Mouse (Mus musculus) hindbrain, embryonic 14.5 days (tissue): ENCODE measurements around the gene Btbd16. TPM values are rescaled to one million over a fixed set of nuclear protein-coding genes. Genes with fewer than 3 reads are reported as not detected.

Experiments
- ATAC-seq: fragments of 200-750 bp; cut with Nextera tagmentation; 2 replicates; pipeline ENCODE4 v1.8.0; 2017; ENCODE audit warnings: moderate number of reproducible peaks, mild to moderate bottlenecking, moderate TSS enrichment, moderate library complexity; ENCODE audit not compliant: low FRiP score
- DNase-seq: peaks from one replicate; pipeline ENCODE4 v3.0.0-alpha.2; 2015; ENCODE audit warnings: low spot score
- H3K27ac ChIP-seq: fragments of 300-500 bp; sonication (generic); 2 replicates; pipeline ENCODE4 v1.5.1; 2014; ENCODE audit warnings: mild to moderate bottlenecking, moderate library complexity
- H3K27me3 ChIP-seq: fragments of 300-500 bp; sonication (generic); 2 replicates; pipeline ENCODE4 v1.6.1; 2014; ENCODE audit warnings: mild to moderate bottlenecking, low read length, mixed read lengths; ENCODE audit not compliant: control insufficient read depth, insufficient read depth
- H3K36me3 ChIP-seq: fragments of 300-500 bp; sonication (generic); replicated peaks from 2 replicates; pipeline ENCODE4 v1.6.1; 2014; ENCODE audit not compliant: control insufficient read depth, insufficient read depth
- H3K4me1 ChIP-seq: fragments of 300-500 bp; sonication (generic); replicated peaks from 2 replicates; pipeline ENCODE4 v1.6.1; 2014; ENCODE audit warnings: antibody characterized with exemption, low read length, mixed read lengths; ENCODE audit not compliant: control insufficient read depth, insufficient read depth
- H3K4me2 ChIP-seq: fragments of 300-500 bp; sonication (generic); replicated peaks from 2 replicates; pipeline ENCODE4 v1.6.1; 2014; ENCODE audit warnings: mild to moderate bottlenecking, moderate library complexity
- H3K4me3 ChIP-seq: fragments of 300-500 bp; sonication (generic); replicated peaks from 2 replicates; pipeline ENCODE4 v1.5.1; 2014; ENCODE audit warnings: mild to moderate bottlenecking, low read length
- H3K9ac ChIP-seq: fragments of 300-500 bp; sonication (generic); 2 replicates; pipeline ENCODE4 v1.6.1; 2014
- H3K9me3 ChIP-seq: fragments of 300-500 bp; sonication (generic); 2 replicates; pipeline ENCODE4 v1.6.1; 2016; ENCODE audit warnings: low read length; ENCODE audit not compliant: control insufficient read depth
- WGBS: fragments of 180-500 bp; shearing (Covaris S2); extraction: QIAGEN DNeasy Blood & Tissue Kit; methylation state at CpG from one replicate; pipeline ENCODE4 v1.1.7; 2014; 5-methylcytosine and 5-hydroxymethylcytosine counted together
- polyA plus RNA-seq: library from polyadenylated mRNA; unstranded; fragments of >200 nt; fragmentation: Nextera tagmentation; extraction: Ambion mirVana; gene quantifications from 2 replicates; pipeline ENCODE4 v1.2.1, GENCODE M21; 2014

Gene Btbd16
- polyA plus RNA-seq, 1 experiment from 2014 or later: not detected

DNA sequence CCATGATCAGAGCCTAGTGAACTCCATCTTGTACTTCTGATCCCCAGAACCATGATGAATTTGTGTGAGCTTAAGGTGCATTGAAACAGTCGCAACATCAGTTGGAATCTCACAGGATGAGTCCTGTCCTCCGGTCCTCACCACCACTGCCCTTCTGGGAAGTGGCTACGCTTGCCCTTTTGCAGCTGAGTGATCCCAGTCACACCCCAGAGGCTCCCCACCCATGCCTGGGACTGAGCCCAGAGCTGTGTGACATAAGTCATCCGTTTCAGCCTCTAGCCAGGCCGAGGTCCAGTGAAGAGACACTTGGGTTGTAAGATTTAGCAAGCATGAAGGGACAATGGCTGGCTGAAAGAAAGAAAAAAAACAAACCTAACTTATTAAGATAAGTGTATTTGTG, 31.1 kb downstream of the Btbd16 start:
- Histone ChIP-seq H3K4me1 (no peaks in the 10 kb centered on the region), H3K9me3 (no peaks in the 10 kb centered on the region), H3K4me3 (no peak overlapping the region), H3K4me2 (no peak overlapping the region), H3K27ac (no peak overlapping the region), H3K9ac (no peak overlapping the region), H3K27me3 (no peaks in the 10 kb centered on the region), H3K36me3 (no peaks in the 10 kb centered on the region)
- 85% methylated on average over 5 of the region's 5 CpGs for WGBS
- ATAC-seq: no peak
- DNase-seq: no peak

DNA sequence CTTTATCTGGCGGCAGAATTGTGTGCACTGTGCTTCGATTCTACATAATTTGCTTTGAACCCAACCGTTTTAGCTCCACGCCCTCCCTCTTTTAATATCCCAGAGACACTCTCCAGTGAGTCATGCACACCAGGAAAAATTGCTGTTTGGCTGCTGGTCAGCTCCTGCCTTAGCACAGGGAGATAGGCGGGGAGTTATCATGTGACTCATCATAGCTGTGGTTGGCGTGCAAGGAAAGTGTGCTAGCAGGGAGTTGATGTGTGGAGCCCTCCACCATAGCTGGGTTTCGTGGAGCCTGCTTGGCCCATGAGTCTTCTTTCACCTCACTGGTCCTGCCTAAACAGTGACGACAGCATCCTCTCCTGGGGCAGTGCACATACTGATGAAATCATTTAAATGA, 33.9 kb downstream of the Btbd16 start:
- WGBS: 74% methylated on average over 8 of the region's 8 CpGs
- no peak for ATAC-seq
- H3K27me3 ChIP-seq: no peaks in the 10 kb centered on the region

DNA sequence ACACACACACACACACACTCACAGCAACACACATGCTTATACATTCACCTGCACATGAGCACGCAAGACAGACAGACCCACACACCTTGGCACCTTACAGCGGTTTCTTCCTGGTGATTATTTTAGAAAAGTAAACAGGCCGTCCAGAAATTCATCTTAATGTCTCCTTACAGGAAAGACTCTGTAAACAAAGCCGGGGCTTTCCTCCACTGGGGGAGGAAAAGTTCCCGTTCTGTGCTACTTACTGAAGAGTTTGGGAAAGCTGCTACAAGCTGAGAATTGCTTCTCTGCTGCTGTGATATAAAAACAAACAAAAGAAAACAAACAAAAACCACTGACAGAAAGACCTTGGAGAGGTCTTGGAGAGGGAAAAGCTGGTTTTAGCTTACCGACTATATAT, 34.8 kb downstream of the Btbd16 start:
- Histone ChIP-seq H3K9ac (no peak overlapping the region), H3K27me3 (no peaks in the 10 kb centered on the region), H3K9me3 (no peaks in the 10 kb centered on the region), H3K4me2 (no peak overlapping the region), H3K36me3 (no peaks in the 10 kb centered on the region), H3K4me1 (no peaks in the 10 kb centered on the region), H3K27ac (no peak overlapping the region), H3K4me3 (no peak overlapping the region)
- ATAC-seq (no peak), DNase-seq (no peak)
- WGBS: 79% methylated on average over 6 of the region's 6 CpGs

More for the DNA sequence above, 33.9 kb downstream of the Btbd16 start:
- Histone ChIP-seq H3K36me3 (no peaks in the 10 kb centered on the region), H3K4me2 (no peak overlapping the region), H3K27ac (no peak overlapping the region), H3K4me3 (no peak overlapping the region), H3K4me1 (no peaks in the 10 kb centered on the region), H3K9me3 (no peaks in the 10 kb centered on the region), H3K9ac (no peak overlapping the region)
- DNase-seq: no peak

DNA sequence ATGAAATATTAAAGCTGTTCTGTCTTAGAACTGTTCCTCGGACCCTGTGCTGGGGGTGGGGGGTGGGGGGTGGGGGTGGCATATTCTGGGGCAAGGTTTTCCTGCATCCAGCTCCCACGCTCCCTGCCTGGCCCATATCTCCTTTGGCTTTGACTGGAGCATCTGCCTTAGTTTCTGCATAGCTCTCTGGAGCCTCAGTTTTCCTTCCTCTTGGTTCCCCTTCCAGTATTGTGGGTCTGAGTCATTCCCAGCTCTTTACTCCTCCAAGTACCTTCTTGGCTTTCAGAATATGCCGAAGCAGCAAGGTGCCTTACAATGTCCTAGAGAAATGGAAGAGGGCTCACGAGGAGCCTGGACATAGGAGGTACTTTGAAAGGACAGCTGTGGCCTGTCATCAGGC, 36.4 kb downstream of the Btbd16 start:
- WGBS: 80% methylated on average over 4 of the region's 4 CpGs
- no peak for DNase-seq
- no peak for ATAC-seq

DNA sequence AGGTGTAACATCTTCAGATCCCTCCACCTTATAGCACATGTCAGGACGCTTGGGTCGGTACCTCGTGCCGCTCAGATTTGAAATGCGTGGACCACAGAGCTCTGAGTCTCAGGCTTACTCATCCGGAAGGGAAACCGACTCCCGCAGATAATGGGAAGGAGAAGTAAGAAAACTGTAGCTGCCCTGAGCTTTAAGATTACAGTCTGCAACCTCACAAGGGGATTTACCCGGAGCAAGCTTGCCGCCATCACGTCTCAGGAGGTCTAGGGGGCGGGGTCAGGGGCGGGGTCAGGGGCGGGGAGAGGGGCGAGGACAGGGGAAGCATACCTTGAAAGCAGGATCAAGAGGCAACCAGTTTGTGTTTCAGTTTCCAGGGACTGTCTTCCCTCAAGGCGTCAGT, 38.5 kb downstream of the Btbd16 start:
- no peaks in the 10 kb centered on the region for H3K4me1 ChIP-seq
- ATAC-seq: no peak

More for the DNA sequence above, 36.4 kb downstream of the Btbd16 start:
- no peaks in the 10 kb centered on the region for H3K4me1 ChIP-seq
- no peak overlapping the region for H3K9ac ChIP-seq
- H3K27me3 ChIP-seq: no peaks in the 10 kb centered on the region
- no peaks in the 10 kb centered on the region for H3K36me3 ChIP-seq
- no peak overlapping the region for H3K4me2 ChIP-seq
- no peak overlapping the region for H3K4me3 ChIP-seq
- H3K27ac ChIP-seq: no peak overlapping the region
- no peaks in the 10 kb centered on the region for H3K9me3 ChIP-seq

DNA sequence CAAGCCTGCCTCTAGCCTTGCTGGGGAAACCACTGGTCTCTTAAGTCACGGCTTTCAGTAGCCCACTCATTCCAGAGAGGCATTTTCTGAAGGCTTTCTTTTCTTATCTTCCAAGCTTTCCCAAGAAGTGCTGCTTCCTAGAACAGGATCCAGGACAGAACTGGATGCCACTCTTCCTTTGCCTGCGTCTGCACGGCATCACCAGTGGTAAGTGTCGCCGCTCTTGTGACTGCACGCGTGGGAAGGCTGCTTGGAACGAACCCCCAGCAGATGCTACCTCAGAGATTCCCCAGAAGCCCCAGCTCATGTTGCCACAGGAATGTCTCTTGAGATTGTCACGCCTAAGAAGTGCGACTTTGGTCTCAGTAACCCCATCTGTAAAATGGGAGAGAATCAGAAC, 41.7 kb downstream of the Btbd16 start:
- Histone ChIP-seq H3K4me2 (no peak overlapping the region), H3K36me3 (no peaks in the 10 kb centered on the region), H3K4me3 (no peak overlapping the region), H3K9me3 (no peaks in the 10 kb centered on the region), H3K27ac (no peak overlapping the region), H3K4me1 (no peaks in the 10 kb centered on the region), H3K9ac (no peak overlapping the region), H3K27me3 (no peaks in the 10 kb centered on the region)
- ATAC-seq: no peak
- no peak for DNase-seq
- 97% methylated on average over 10 of the region's 10 CpGs for WGBS

More for the DNA sequence above, 38.5 kb downstream of the Btbd16 start:
- no peak overlapping the region for H3K9ac ChIP-seq
- no peaks in the 10 kb centered on the region for H3K36me3 ChIP-seq
- H3K4me3 ChIP-seq: no peak overlapping the region
- WGBS: 49% methylated on average over 16 of the region's 16 CpGs
- H3K27ac ChIP-seq: no peak overlapping the region
- no peaks in the 10 kb centered on the region for H3K27me3 ChIP-seq
- H3K4me2 ChIP-seq: no peak overlapping the region
- no peaks in the 10 kb centered on the region for H3K9me3 ChIP-seq
- no peak for DNase-seq

DNA sequence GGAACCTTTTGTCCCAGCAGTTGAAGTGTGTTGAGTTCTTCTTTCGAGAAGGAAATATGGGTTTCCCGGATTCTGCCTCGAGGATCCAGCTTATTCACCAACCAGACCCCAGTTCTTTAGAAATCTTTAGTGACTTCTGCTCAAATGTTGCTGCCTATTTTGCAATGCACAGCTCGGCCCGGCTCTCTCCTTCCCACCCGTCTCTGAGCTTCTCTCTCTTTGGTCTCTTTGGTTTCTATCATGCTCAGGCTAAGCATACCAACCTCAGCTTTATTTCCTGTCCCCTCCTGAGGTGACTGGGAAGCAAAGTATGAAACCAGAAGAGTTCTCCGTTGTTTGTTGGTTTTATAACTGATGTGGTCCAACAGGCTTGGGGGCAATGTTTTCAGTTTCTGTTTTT, 42.4 kb downstream of the Btbd16 start:
- H3K36me3 ChIP-seq: no peaks in the 10 kb centered on the region
- DNase-seq: no peak
- 92% methylated on average over 7 of the region's 7 CpGs for WGBS
- ATAC-seq: no peak
- H3K4me3 ChIP-seq: no peak overlapping the region
- H3K4me1 ChIP-seq: no peaks in the 10 kb centered on the region
- no peak overlapping the region for H3K9ac ChIP-seq
- H3K9me3 ChIP-seq: no peaks in the 10 kb centered on the region
- no peak overlapping the region for H3K27ac ChIP-seq
- no peak overlapping the region for H3K4me2 ChIP-seq
- no peaks in the 10 kb centered on the region for H3K27me3 ChIP-seq

DNA sequence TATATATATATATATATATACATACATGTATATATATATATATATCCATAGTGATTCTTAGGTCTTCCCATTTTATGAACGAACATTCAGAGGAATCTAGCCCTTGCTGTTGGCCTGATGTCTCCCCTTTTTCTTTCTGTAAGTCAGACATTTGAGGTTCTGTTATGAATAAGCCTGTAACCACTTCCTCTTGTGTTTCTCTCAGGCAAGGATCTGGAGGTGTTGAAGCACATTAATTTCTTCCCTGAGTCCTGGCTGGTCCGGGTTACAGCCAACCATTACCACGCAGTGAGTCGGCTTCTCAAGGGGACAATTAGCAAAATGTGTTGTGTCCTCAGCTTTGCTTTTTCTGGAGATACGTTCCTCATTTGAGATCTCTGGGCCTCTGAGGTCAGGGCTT, 44.9 kb downstream of the Btbd16 start:
- 82% methylated on average over 5 of the region's 5 CpGs for WGBS
- Histone ChIP-seq H3K27ac (no peak overlapping the region), H3K4me3 (no peak overlapping the region), H3K27me3 (no peaks in the 10 kb centered on the region), H3K9me3 (no peaks in the 10 kb centered on the region), H3K4me2 (no peak overlapping the region), H3K36me3 (no peaks in the 10 kb centered on the region), H3K9ac (no peak overlapping the region), H3K4me1 (no peaks in the 10 kb centered on the region)
- DNase-seq (no peak), ATAC-seq (no peak)

DNA sequence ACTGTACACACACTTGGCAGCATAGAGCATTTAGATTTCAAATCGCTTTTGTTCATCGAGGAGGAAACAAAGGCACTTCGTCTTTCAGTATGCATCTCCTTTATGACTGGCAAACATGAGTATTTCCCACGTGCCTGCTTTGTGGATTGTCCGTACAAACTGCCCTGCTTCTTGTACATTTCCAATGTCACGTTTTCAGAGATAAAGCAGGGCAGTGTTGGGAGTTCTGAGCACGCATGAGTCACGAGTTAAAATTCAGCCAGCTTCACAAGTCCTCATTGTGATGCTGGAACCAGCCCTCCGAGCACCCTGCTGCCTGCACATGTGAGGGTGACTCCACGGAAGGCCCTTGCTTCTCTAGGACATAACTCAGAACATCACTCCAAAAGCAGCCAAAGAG, 45.8 kb downstream of the Btbd16 start:
- Histone ChIP-seq H3K4me1 (no peaks in the 10 kb centered on the region), H3K27me3 (no peaks in the 10 kb centered on the region), H3K4me3 (no peak overlapping the region), H3K4me2 (no peak overlapping the region), H3K36me3 (no peaks in the 10 kb centered on the region), H3K27ac (no peak overlapping the region), H3K9ac (no peak overlapping the region), H3K9me3 (no peaks in the 10 kb centered on the region)
- DNase-seq (no peak), ATAC-seq (no peak)
- WGBS: 68% methylated on average over 10 of the region's 10 CpGs

DNA sequence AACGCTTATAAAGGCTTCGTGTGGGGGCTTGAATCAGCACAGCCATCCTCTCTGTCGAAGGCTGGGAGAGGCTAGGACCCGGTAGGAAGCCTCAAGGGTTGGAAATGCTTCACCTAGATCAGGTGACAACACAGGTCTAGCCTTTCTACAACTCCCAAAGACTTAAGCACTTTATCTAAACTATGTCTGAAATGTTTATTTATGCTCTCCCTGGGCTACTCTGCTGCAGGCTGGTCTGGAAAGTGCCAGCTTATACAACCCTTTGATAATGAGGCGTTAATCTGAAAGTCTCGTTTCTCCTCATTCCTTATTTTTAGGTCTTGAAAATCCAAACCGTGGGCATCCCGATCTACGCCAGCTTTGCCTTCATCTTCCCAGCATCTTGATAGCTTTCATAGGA, 50.1 kb downstream of the Btbd16 start:
- WGBS: 83% methylated on average over 9 of the region's 9 CpGs
- H3K9me3 ChIP-seq: no peaks in the 10 kb centered on the region
- H3K27me3 ChIP-seq: no peaks in the 10 kb centered on the region
- no peak for DNase-seq
- no peak for ATAC-seq
- H3K36me3 ChIP-seq: no peaks in the 10 kb centered on the region
- H3K4me1 ChIP-seq: no peaks in the 10 kb centered on the region
- no peak overlapping the region for H3K4me3 ChIP-seq
- H3K9ac ChIP-seq: no peak overlapping the region
- no peak overlapping the region for H3K27ac ChIP-seq
- H3K4me2 ChIP-seq: no peak overlapping the region
